Mouse (Mus musculus) lung, embryonic 14.5 days (tissue): ENCODE data around the gene Asic3. TPM values are rescaled to one million over a fixed set of nuclear protein-coding genes. Genes with fewer than 3 reads are reported as not detected.

Experiments used
- ATAC-seq: fragments of 200-750 bp; cut with Nextera tagmentation; 2 replicates; pipeline ENCODE4 v1.8.0; 2017; ENCODE audit warnings: mild to moderate bottlenecking, moderate TSS enrichment, moderate library complexity; ENCODE audit not compliant: insufficient read depth
- DNase-seq: peaks from one replicate; pipeline ENCODE4 v3.0.0-alpha.2; 2015
- H3K27ac ChIP-seq: fragments of 300-500 bp; sonication (generic); 2 replicates; pipeline ENCODE4 v1.5.1; 2014; ENCODE audit warnings: low read depth, mild to moderate bottlenecking, moderate library complexity
- H3K27me3 ChIP-seq: fragments of 300-500 bp; sonication (generic); 2 replicates; pipeline ENCODE4 v1.6.1; 2014; ENCODE audit warnings: low read length, control low read depth; ENCODE audit not compliant: insufficient read depth
- H3K36me3 ChIP-seq: fragments of 300-500 bp; sonication (generic); 2 replicates; pipeline ENCODE4 v1.6.1; 2014; ENCODE audit warnings: control low read depth; ENCODE audit not compliant: insufficient read depth
- H3K4me1 ChIP-seq: fragments of 300-500 bp; sonication (generic); 2 replicates; pipeline ENCODE4 v1.6.1; 2014; ENCODE audit warnings: antibody characterized with exemption, control low read depth; ENCODE audit not compliant: insufficient read depth
- H3K4me2 ChIP-seq: fragments of 300-500 bp; sonication (generic); 2 replicates; pipeline ENCODE4 v1.6.1; 2014; ENCODE audit warnings: mild to moderate bottlenecking
- H3K4me3 ChIP-seq: fragments of 300-500 bp; sonication (generic); 2 replicates; pipeline ENCODE4 v1.5.1; 2014; ENCODE audit warnings: low read depth, low read length
- H3K9ac ChIP-seq: fragments of 300-500 bp; sonication (generic); 2 replicates; pipeline ENCODE4 v1.6.1; 2014
- H3K9me3 ChIP-seq: fragments of 300-500 bp; sonication (generic); 2 replicates; pipeline ENCODE4 v1.6.1; 2016; ENCODE audit warnings: low read depth, low read length, control low read depth
- CTCF ChIP-seq: IDR thresholded peaks from 2 replicates; pipeline ENCODE4 v1.5.1; 2016; ENCODE audit warnings: antibody characterized with exemption, low read depth
- WGBS: fragments of 180-500 bp; shearing (Covaris S2); extraction: QIAGEN DNeasy Blood & Tissue Kit; methylation state at CpG from one replicate; pipeline ENCODE4 v1.1.7; 2014; 5-methylcytosine and 5-hydroxymethylcytosine counted together
- polyA plus RNA-seq: library from polyadenylated mRNA; unstranded; fragments of >200 nt; fragmentation: Nextera tagmentation; extraction: Ambion mirVana; gene quantifications from 2 replicates; pipeline ENCODE4 v1.2.1, GENCODE M21; 2014

Asic3 gene
- polyA plus RNA-seq, 1 experiment from 2014 or later: not detected

DNA sequence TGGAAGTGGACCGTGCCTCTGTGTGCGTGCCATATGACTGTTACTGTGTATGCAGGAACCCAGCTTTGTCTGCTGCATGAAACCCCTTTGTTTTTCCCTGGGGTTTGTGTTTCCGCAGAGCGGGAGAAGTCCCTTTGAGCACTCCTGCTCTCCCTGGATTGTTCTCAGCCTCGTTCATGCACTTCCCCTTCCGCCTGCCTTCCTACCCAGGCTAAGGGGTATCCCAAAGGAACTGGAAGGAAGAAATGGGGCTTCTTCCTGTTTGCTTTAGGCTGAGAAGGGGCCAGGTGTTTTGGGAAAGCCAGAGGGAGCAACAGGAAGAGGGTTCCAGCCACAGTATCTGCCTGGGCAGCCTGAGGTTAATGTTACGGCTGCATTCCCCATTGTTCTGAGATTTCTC, 42.4 kb downstream of the Asic3 start:
- H3K27ac ChIP-seq: peak overlapping the region; percentile 63; the same call in 1 of the 2 replicates
- H3K9me3 ChIP-seq: no peaks in the 10 kb centered on the region
- peak overlapping the region; percentile 96 for H3K4me2 ChIP-seq
- peaks cover 25% of the 10 kb centered on the region for H3K4me1 ChIP-seq
- H3K27me3 ChIP-seq: no peaks in the 10 kb centered on the region
- peaks cover 7% of the 10 kb centered on the region; the same call in 1 of the 2 replicates for H3K36me3 ChIP-seq
- no peak overlapping the region for H3K9ac ChIP-seq
- DNase-seq (peak; percentile 32), ATAC-seq (no peak)
- no peak overlapping the region for H3K4me3 ChIP-seq
- no peak for TF ChIP-seq CTCF
- WGBS: 72% methylated on average over 7 of the region's 7 CpGs

DNA sequence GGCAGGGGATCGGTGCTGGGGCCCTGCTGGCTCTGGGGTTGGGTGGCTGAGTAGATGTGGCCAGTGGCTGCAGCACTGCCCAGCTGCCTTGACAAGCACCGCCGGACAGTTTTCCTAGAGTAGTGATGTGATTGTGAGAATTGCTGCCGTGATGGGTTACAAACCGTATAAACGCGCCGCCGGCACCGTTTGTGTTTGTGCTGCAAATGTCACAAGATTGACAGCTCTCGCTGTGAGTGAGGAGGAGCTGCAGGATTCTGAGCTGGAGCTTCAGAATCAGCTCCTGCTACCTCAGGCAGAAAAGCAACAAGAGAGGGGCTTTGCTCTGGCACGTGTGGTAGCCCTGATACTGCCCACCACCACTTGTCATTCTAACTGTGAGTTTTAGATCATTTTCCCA, 53.6 kb downstream of the Asic3 start:
- Histone ChIP-seq H3K36me3 (peaks cover 6% of the 10 kb centered on the region; the same call in 1 of the 2 replicates), H3K27me3 (no peaks in the 10 kb centered on the region), H3K4me2 (no peak overlapping the region), H3K9me3 (no peaks in the 10 kb centered on the region), H3K27ac (no peak overlapping the region), H3K9ac (no peak overlapping the region), H3K4me1 (no peaks in the 10 kb centered on the region), H3K4me3 (no peak overlapping the region)
- ATAC-seq (no peak), DNase-seq (no peak)
- no peak for TF ChIP-seq CTCF
- WGBS: 40% methylated on average over 12 of the region's 12 CpGs

Other genes with a start within 250 kb of the Asic3 start
- 20.6 and 21.0 TPM in 2 replicates for gene Nupl2, start 248.4 kb upstream of the Asic3 start, polyA plus RNA-seq
- 3.9 and 5.5 TPM in 2 replicates for gene Kcnh2, start 61.8 kb upstream of the Asic3 start, polyA plus RNA-seq
- gene Nos3, start 48.6 kb upstream of the Asic3 start, polyA plus RNA-seq: 13.8 and 15.7 TPM in 2 replicates
- 0.53 and 0.71 TPM in 2 replicates for gene Atg9b, start 21.2 kb upstream of the Asic3 start, polyA plus RNA-seq
- 39.4 and 43.5 TPM in 2 replicates for gene Abcb8, start 19.7 kb upstream of the Asic3 start, polyA plus RNA-seq
- gene Cdk5, start 10.1 kb downstream of the Asic3 start, polyA plus RNA-seq: 33.6 and 35.5 TPM in 2 replicates
- gene Slc4a2, start 10.4 kb downstream of the Asic3 start, polyA plus RNA-seq: 29.9 and 35.5 TPM in 2 replicates
- 91.5 and 93.1 TPM in 2 replicates for gene Fastk, start 31.9 kb downstream of the Asic3 start, polyA plus RNA-seq
- 14.2 and 15.7 TPM in 2 replicates for gene Tmub1, start 34.5 kb downstream of the Asic3 start, polyA plus RNA-seq
- 41.7 and 46.5 TPM in 2 replicates for gene Agap3, start 38.8 kb downstream of the Asic3 start, polyA plus RNA-seq
- 0.07 TPM in 2 replicates for gene Gbx1, start 113.8 kb downstream of the Asic3 start, polyA plus RNA-seq
- 0.29 and 0.42 TPM in 2 replicates for gene Asb10, start 127.6 kb downstream of the Asic3 start, polyA plus RNA-seq
- not detected in 2 replicates for gene 4931409K22Rik, start 143.4 kb downstream of the Asic3 start, polyA plus RNA-seq
- gene Abcf2, start 164.1 kb downstream of the Asic3 start, polyA plus RNA-seq: 119 and 120 TPM in 2 replicates
- 12.2 and 14.2 TPM in 2 replicates for gene Chpf2, start 173.3 kb downstream of the Asic3 start, polyA plus RNA-seq
- gene Smarcd3, start 211.0 kb downstream of the Asic3 start, polyA plus RNA-seq: 37.2 and 39.1 TPM in 2 replicates